Mouse (Mus musculus) cortical plate, adult 2 months (tissue): ENCODE measurements around the gene Carmil1.

Source experiments
- CTCF ChIP-seq: fragments of 200-500 bp; IDR thresholded peaks from 2 replicates; pipeline ENCODE4 v1.5.1; 2011; ENCODE audit warnings: mild to moderate bottlenecking, control low read depth, low read length; ENCODE audit not compliant: insufficient read depth; ENCODE audit errors: extremely low read depth
- POLR2A ChIP-seq: fragments of 200-500 bp; IDR thresholded peaks from 2 replicates; pipeline ENCODE4 v1.6.1; 2011; ENCODE audit warnings: mild to moderate bottlenecking, low read length, control low read depth; ENCODE audit not compliant: insufficient read depth; ENCODE audit errors: extremely low read depth

- TF ChIP-seq CTCF: no peak
- TF ChIP-seq POLR2A: no peak
Measured at GRCm38 (mm10) chr13:24055072-24055869, 225.3 kb downstream of the Carmil1 start.
